Mouse (Mus musculus): ENCODE measurements at regions not wholly inside any gene's neighbourhood (a gene's known extent, or its start where the extent isn't known, plus 50 kb on each side); places are given as distances from the start of the nearest gene placed in this dataset.
A peak's percentile ranks its signal among the peaks of the same experiment; 100 is the strongest.

GRCm38 (mm10) chr10:23480474-23480873 is 129.9 kb upstream of the Eya4 start:
- Histone ChIP-seq H3K27me3 (ENCODE audit: control insufficient read depth, insufficient read depth, low read length) (no peaks in the 10 kb centered on the region), H3K4me2 (no peak overlapping the region), H3K4me1 (ENCODE audit: control insufficient read depth, insufficient read depth, low read length) (no peaks in the 10 kb centered on the region), H3K36me3 (ENCODE audit: control insufficient read depth, insufficient read depth, low read length) (no peaks in the 10 kb centered on the region), H3K9me3 (ENCODE audit: control insufficient read depth, low read length) (no peaks in the 10 kb centered on the region), H3K27ac (ENCODE audit: low read depth, low read length) (no peak overlapping the region), H3K9ac (ENCODE audit: low read length) (no peak overlapping the region), H3K4me3 (ENCODE audit: low read depth, low read length) (no peak overlapping the region)
- DNase-seq (ENCODE audit: low spot score, missing footprints): no peak
- ATAC-seq (ENCODE audit: low FRiP score): no peak

GRCm38 (mm10) chr10:23478902-23479301 is 128.3 kb upstream of the Eya4 start:
- Histone ChIP-seq H3K27me3 (ENCODE audit: control insufficient read depth, insufficient read depth, low read length) (no peaks in the 10 kb centered on the region), H3K27ac (ENCODE audit: low read depth, low read length) (no peak overlapping the region), H3K36me3 (ENCODE audit: control insufficient read depth, insufficient read depth, low read length) (no peaks in the 10 kb centered on the region), H3K4me2 (no peak overlapping the region), H3K4me1 (ENCODE audit: control insufficient read depth, insufficient read depth, low read length) (no peaks in the 10 kb centered on the region), H3K9me3 (ENCODE audit: control insufficient read depth, low read length) (no peaks in the 10 kb centered on the region), H3K9ac (ENCODE audit: low read length) (no peak overlapping the region), H3K4me3 (ENCODE audit: low read depth, low read length) (no peak overlapping the region)
- no peak for ATAC-seq (ENCODE audit: low FRiP score)
- no peak for DNase-seq (ENCODE audit: low spot score, missing footprints)
- WGBS: 89% methylated on average over 2 of the region's 2 CpGs

DNA sequence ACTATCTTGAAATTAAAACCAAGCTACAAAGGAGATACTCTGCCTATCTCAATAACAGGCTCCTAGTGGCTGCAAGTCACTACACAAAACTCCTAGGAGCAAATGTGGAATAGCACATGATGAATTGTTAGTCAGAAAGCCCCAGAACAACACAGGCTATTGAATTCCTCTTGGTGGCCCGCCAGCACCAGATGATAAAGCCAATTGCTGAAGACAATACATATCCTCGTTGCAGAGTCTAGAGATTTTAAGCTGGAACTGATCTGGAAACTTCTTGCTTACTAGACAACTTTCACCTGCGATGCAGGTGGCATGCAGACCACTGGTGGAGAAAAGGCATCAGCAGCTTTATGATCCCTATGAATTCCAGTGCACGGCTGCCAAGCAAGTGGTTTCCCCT is 126.5 kb upstream of the Eya4 start:
- DNase-seq (ENCODE audit: low spot score, missing footprints) (no peak), ATAC-seq (ENCODE audit: low FRiP score) (no peak)
- Histone ChIP-seq H3K36me3 (ENCODE audit: control insufficient read depth, insufficient read depth, low read length) (no peaks in the 10 kb centered on the region), H3K27me3 (ENCODE audit: control insufficient read depth, insufficient read depth, low read length) (no peaks in the 10 kb centered on the region), H3K4me3 (ENCODE audit: low read depth, low read length) (no peak overlapping the region), H3K9ac (ENCODE audit: low read length) (no peak overlapping the region), H3K4me1 (ENCODE audit: control insufficient read depth, insufficient read depth, low read length) (no peaks in the 10 kb centered on the region), H3K4me2 (no peak overlapping the region), H3K27ac (ENCODE audit: low read depth, low read length) (no peak overlapping the region), H3K9me3 (ENCODE audit: control insufficient read depth, low read length) (no peaks in the 10 kb centered on the region)
- WGBS: 84% methylated on average over 4 of the region's 4 CpGs

DNA sequence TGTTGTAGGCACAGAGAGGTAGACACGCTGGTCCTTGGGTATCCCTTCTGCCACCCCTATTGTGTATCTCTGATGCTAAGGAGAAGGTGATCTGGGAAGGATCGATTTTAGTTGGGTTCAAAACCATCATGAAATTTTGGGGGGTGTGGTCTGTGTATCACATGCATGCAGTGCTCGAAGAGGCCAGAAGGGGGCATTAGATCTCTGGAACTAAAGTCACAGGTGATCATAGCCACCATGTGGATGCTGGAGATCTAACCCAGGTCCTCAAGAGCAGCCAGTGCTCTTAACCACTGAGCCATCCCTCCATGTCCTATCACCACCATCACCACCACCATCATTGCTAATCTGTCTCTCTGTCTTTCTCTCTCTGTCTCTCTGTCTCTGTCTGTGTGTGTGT is 100.4 kb upstream of the Eya4 start:
- Histone ChIP-seq H3K36me3 (ENCODE audit: control insufficient read depth, insufficient read depth, low read length) (no peaks in the 10 kb centered on the region), H3K27ac (ENCODE audit: low read depth, low read length) (no peak overlapping the region), H3K4me3 (ENCODE audit: low read depth, low read length) (no peak overlapping the region), H3K4me1 (ENCODE audit: control insufficient read depth, insufficient read depth, low read length) (peaks cover 4% of the 10 kb centered on the region; the same call in 1 of the 2 replicates), H3K27me3 (ENCODE audit: control insufficient read depth, insufficient read depth, low read length) (no peaks in the 10 kb centered on the region), H3K9ac (ENCODE audit: low read length) (no peak overlapping the region), H3K4me2 (no peak overlapping the region), H3K9me3 (ENCODE audit: control insufficient read depth, low read length) (no peaks in the 10 kb centered on the region)
- ATAC-seq (ENCODE audit: low FRiP score) (no peak), DNase-seq (ENCODE audit: low spot score, missing footprints) (no peak)
- 95% methylated on average over 3 of the region's 3 CpGs for WGBS

- no peak overlapping the region for H3K27ac ChIP-seq (ENCODE audit: low read depth, low read length)
- peaks cover 4% of the 10 kb centered on the region; the same call in 1 of the 2 replicates for H3K4me1 ChIP-seq (ENCODE audit: control insufficient read depth, insufficient read depth, low read length)
- 91% methylated on average over 3 of the region's 3 CpGs for WGBS
- ATAC-seq (ENCODE audit: low FRiP score): no peak
- no peak overlapping the region for H3K4me3 ChIP-seq (ENCODE audit: low read depth, low read length)
- no peak for DNase-seq (ENCODE audit: low spot score, missing footprints)
- H3K9ac ChIP-seq (ENCODE audit: low read length): no peak overlapping the region
- no peaks in the 10 kb centered on the region for H3K9me3 ChIP-seq (ENCODE audit: control insufficient read depth, low read length)
- H3K36me3 ChIP-seq (ENCODE audit: control insufficient read depth, insufficient read depth, low read length): no peaks in the 10 kb centered on the region
- H3K4me2 ChIP-seq: no peak overlapping the region
- no peaks in the 10 kb centered on the region for H3K27me3 ChIP-seq (ENCODE audit: control insufficient read depth, insufficient read depth, low read length)
Observed at GRCm38 (mm10) chr10:23450647-23450979, 100.0 kb upstream of the Eya4 start.

- no peak overlapping the region for H3K4me3 ChIP-seq (ENCODE audit: low read depth, low read length)
- H3K36me3 ChIP-seq (ENCODE audit: control insufficient read depth, insufficient read depth, low read length): no peaks in the 10 kb centered on the region
- no peak overlapping the region for H3K9ac ChIP-seq (ENCODE audit: low read length)
- H3K27me3 ChIP-seq (ENCODE audit: control insufficient read depth, insufficient read depth, low read length): no peaks in the 10 kb centered on the region
- no peak for DNase-seq (ENCODE audit: low spot score, missing footprints)
- H3K9me3 ChIP-seq (ENCODE audit: control insufficient read depth, low read length): no peaks in the 10 kb centered on the region
- ATAC-seq (ENCODE audit: low FRiP score): no peak
- no peak overlapping the region for H3K27ac ChIP-seq (ENCODE audit: low read depth, low read length)
- peaks cover 4% of the 10 kb centered on the region; the same call in 1 of the 2 replicates for H3K4me1 ChIP-seq (ENCODE audit: control insufficient read depth, insufficient read depth, low read length)
- WGBS: 88% methylated on average over 19 of the region's 19 CpGs
- no peak overlapping the region; the same call in 1 of the 2 replicates for H3K4me2 ChIP-seq
Observed at GRCm38 (mm10) chr10:23449860-23450646, 99.5 kb upstream of the Eya4 start.

DNA sequence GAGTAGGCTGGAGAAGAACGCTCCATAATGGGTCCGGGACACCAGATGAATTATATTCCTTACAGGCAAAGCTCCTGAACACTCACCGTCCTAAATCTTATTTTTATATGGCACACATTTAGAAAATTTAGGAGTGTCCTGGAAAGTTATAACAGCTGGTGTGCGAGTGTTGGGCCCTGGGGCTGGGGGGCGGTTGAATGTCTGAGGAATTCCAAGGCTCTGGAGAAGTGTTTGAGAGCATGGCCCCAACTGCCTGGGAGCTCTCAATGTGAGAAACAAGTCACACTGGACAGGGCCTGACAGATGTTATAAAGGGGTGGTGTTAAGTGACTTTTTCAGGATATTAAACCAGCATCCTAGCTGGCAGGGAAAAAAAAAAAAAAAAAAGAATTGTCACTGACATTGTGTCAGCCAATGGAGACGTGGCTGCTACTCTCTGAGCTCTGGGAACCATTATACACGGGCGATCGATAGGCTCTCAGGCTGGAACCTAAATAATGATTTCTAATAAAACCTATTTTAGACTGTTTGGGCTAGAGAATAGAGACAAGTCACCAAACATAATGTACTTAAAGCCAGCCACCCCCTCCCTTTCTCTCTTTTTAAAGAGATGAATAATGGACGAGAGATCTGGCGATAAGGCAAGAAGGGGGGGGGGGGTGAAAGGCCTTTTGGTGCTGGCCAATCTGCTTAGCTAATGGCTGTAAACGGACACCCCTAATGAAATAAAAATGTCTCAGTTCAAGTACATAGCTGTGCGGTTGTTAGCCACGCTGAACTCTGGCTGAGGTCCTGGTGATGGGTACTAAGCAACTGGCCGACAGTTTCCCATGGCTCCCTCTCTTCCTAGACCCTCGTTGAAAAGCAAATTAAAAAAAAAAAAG is 98.6 kb upstream of the Eya4 start:
- ATAC-seq (ENCODE audit: low FRiP score) (peak; percentile 79), DNase-seq (ENCODE audit: low spot score, missing footprints) (no peak)
- WGBS: 66% methylated on average over 16 of the region's 16 CpGs
- Histone ChIP-seq H3K9ac (ENCODE audit: low read length) (no peak overlapping the region), H3K9me3 (ENCODE audit: control insufficient read depth, low read length) (no peaks in the 10 kb centered on the region), H3K4me1 (ENCODE audit: control insufficient read depth, insufficient read depth, low read length) (peaks cover 4% of the 10 kb centered on the region; the same call in 1 of the 2 replicates), H3K27ac (ENCODE audit: low read depth, low read length) (no peak overlapping the region), H3K4me3 (ENCODE audit: low read depth, low read length) (no peak overlapping the region), H3K27me3 (ENCODE audit: control insufficient read depth, insufficient read depth, low read length) (no peaks in the 10 kb centered on the region), H3K4me2 (peak overlapping the region; percentile 26; the same call in 1 of the 2 replicates), H3K36me3 (ENCODE audit: control insufficient read depth, insufficient read depth, low read length) (no peaks in the 10 kb centered on the region)

DNA sequence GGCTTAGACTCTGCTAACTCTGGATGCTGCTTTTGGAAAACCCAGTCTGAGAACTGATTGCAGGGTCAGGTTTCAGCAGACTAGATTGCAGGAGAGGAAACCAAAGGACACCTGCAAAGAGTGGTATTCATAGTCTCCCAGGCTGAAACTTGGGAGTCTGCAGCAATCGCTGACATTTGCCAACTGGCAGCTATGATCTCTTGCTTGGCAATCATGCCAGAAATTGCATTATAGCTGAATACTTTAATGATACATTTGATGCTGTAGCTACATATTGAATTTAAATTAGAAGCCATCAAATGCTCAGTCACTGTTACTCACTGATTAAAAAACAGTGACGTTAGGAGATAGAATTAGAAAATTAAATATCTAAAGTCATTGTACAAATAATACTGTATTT is 79.8 kb upstream of the Eya4 start:
- H3K9me3 ChIP-seq (ENCODE audit: control insufficient read depth, low read length): no peaks in the 10 kb centered on the region
- DNase-seq (ENCODE audit: low spot score, missing footprints): no peak
- 78% methylated on average over 2 of the region's 2 CpGs for WGBS
- no peak overlapping the region for H3K9ac ChIP-seq (ENCODE audit: low read length)
- no peak overlapping the region for H3K4me3 ChIP-seq (ENCODE audit: low read depth, low read length)
- H3K4me2 ChIP-seq: no peak overlapping the region
- no peak for ATAC-seq (ENCODE audit: low FRiP score)
- no peaks in the 10 kb centered on the region for H3K4me1 ChIP-seq (ENCODE audit: control insufficient read depth, insufficient read depth, low read length)
- no peak overlapping the region for H3K27ac ChIP-seq (ENCODE audit: low read depth, low read length)
- no peaks in the 10 kb centered on the region for H3K27me3 ChIP-seq (ENCODE audit: control insufficient read depth, insufficient read depth, low read length)
- no peaks in the 10 kb centered on the region for H3K36me3 ChIP-seq (ENCODE audit: control insufficient read depth, insufficient read depth, low read length)
